Mouse (Mus musculus) midbrain, embryonic 12.5 days (tissue): ENCODE measurements at regions not wholly inside any gene's neighbourhood (a gene's known extent, or its start where the extent isn't known, plus 50 kb on each side); places are given as distances from the start of the nearest gene placed in this dataset.

Experiments used
- ATAC-seq: fragments of 200-750 bp; cut with Nextera tagmentation; 2 replicates; pipeline ENCODE4 v1.8.0; 2017; ENCODE audit warnings: low read depth, moderate TSS enrichment, moderate library complexity; ENCODE audit not compliant: low FRiP score
- H3K27ac ChIP-seq: fragments of 300-500 bp; sonication (generic); replicated peaks from 2 replicates; pipeline ENCODE4 v1.5.1; 2016; ENCODE audit warnings: mild to moderate bottlenecking
- H3K27me3 ChIP-seq: fragments of 300-500 bp; sonication (generic); 2 replicates; pipeline ENCODE4 v1.6.1; 2016; ENCODE audit warnings: mild to moderate bottlenecking
- H3K36me3 ChIP-seq: fragments of 300-500 bp; sonication (generic); 2 replicates; pipeline ENCODE4 v1.6.1; 2016
- H3K4me1 ChIP-seq: fragments of 300-500 bp; sonication (generic); 2 replicates; pipeline ENCODE4 v1.6.1; 2016
- H3K4me2 ChIP-seq: fragments of 300-500 bp; sonication (generic); replicated peaks from 2 replicates; pipeline ENCODE4 v1.6.1; 2016; ENCODE audit warnings: mild to moderate bottlenecking, moderate library complexity
- H3K4me3 ChIP-seq: fragments of 300-500 bp; sonication (generic); 2 replicates; pipeline ENCODE4 v1.5.1; 2016; ENCODE audit warnings: mild to moderate bottlenecking
- H3K9ac ChIP-seq: fragments of 300-500 bp; sonication (generic); replicated peaks from 2 replicates; pipeline ENCODE4 v1.6.1; 2016; ENCODE audit warnings: mild to moderate bottlenecking, moderate library complexity
- H3K9me3 ChIP-seq: fragments of 300-500 bp; sonication (generic); 2 replicates; pipeline ENCODE4 v1.6.1; 2016; ENCODE audit warnings: mild to moderate bottlenecking
- WGBS: fragments of 180-500 bp; shearing (Covaris S2); methylation state at CpG from one replicate; pipeline ENCODE4 v1.1.7; 2016; 5-methylcytosine and 5-hydroxymethylcytosine counted together

DNA sequence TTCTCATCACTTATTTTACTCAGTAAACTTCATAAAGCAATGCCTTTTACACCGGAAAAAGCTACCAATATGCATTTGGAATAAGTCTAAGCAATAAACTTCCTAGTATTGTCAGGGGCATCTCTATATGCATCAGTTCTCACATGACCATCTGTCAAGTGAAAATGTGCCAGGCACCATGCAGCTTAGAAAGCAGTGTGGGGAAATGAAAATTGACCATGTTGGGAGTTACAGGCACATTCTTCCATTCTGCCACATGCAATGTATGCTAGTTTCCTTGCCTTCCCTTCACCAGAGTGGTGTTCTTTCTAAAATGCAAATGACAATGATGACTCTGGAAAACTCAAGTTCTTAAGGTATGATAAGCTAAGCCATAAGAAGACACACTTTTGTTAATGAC, 1322.9 kb downstream of the Cdh11 start:
- no peaks in the 10 kb centered on the region for H3K36me3 ChIP-seq
- H3K27ac ChIP-seq, result no peak overlapping the region
- no peak for ATAC-seq
- no peaks in the 10 kb centered on the region for H3K4me1 ChIP-seq
- no peak overlapping the region for H3K4me2 ChIP-seq
- no peak overlapping the region for H3K9ac ChIP-seq
- no peaks in the 10 kb centered on the region for H3K9me3 ChIP-seq
- 82% methylated on average over 1 of the region's 1 CpGs for WGBS
- H3K27me3 ChIP-seq, result no peaks in the 10 kb centered on the region
- no peak overlapping the region for H3K4me3 ChIP-seq

DNA sequence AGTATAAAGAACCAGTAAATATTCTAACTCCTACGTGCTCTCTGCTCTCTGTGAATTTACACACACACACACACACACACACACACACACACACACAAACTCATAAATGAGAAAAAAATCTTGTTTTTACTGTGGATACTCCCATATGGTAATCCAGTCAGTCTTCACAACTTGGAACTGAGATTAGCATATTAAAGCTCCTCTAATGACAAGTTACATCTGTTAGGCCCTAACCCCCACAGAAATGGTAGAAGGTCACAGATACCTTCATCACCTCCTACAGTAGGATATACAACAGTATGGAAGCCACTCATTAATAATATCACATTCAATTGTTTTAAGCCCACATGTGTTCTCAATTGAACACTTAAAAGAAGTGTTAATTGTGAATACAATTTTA, 1340.7 kb downstream of the Cdh11 start:
- Histone ChIP-seq H3K4me3 (no peak overlapping the region), H3K27ac (no peak overlapping the region), H3K4me2 (no peak overlapping the region), H3K4me1 (no peaks in the 10 kb centered on the region), H3K27me3 (no peaks in the 10 kb centered on the region), H3K36me3 (no peaks in the 10 kb centered on the region), H3K9me3 (no peaks in the 10 kb centered on the region), H3K9ac (no peak overlapping the region)
- WGBS, result 91% methylated on average over 1 of the region's 1 CpGs
- no peak for ATAC-seq

DNA sequence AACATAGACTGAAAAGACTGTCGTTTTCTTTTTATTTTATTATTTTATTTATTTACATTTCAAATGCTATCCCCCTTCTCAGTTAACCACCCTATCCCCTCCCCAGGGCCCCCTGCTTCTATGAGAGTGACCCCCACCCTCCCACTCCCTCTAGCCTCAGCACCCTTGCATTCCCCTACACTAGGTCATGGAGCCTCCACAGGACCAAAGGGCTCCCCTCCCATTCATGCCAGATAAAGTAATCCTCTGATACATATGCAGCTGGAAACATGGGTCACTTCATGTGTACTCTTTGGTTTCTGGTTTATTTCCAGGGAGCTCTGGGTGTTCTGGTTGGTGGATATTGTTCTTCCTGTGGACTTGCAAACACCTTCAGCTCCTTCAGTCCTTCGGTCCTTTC, 1342.9 kb downstream of the Cdh11 start:
- no peak overlapping the region for H3K27ac ChIP-seq
- no peaks in the 10 kb centered on the region for H3K4me1 ChIP-seq
- no peak overlapping the region for H3K4me2 ChIP-seq
- no peaks in the 10 kb centered on the region for H3K27me3 ChIP-seq
- no peaks in the 10 kb centered on the region for H3K9me3 ChIP-seq
- 88% methylated on average over 2 of the region's 2 CpGs for WGBS
- no peaks in the 10 kb centered on the region for H3K36me3 ChIP-seq
- no peak overlapping the region for H3K4me3 ChIP-seq
- ATAC-seq, result 0 out of 2 replicates have a peak, but pooled peaks have one; percentile 38
- H3K9ac ChIP-seq, result no peak overlapping the region

DNA sequence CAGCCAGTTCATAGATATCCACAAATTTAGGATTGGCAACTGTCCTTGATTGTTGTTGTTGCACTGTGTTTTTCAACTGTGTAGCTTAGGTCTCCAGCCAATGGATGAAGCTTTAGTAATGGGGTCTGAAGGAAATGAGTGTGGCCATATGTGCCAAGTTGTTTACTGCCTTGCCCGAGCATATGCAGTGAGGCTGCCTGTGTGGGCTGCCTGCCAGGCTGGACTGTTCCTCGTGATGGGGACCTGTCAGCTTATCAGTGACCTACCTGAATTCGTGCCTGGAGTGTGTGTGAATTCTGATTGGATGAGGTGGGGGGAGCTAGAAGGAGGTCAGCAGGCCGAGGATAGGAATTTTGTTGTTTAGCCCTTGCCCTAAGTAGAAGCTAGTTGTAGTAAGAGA, 1349.8 kb downstream of the Cdh11 start:
- H3K4me2 ChIP-seq, result no peak overlapping the region
- no peaks in the 10 kb centered on the region for H3K27me3 ChIP-seq
- H3K9me3 ChIP-seq, result no peaks in the 10 kb centered on the region
- no peak overlapping the region for H3K9ac ChIP-seq
- H3K4me1 ChIP-seq, result no peaks in the 10 kb centered on the region
- no peak overlapping the region for H3K27ac ChIP-seq
- H3K36me3 ChIP-seq, result no peaks in the 10 kb centered on the region
- ATAC-seq, result no peak
- H3K4me3 ChIP-seq, result no peak overlapping the region
- WGBS, result 65% methylated on average over 4 of the region's 4 CpGs
